Mouse (Mus musculus): ENCODE measurements around the gene Fezf2. TPM values are rescaled to one million over a fixed set of nuclear protein-coding genes. Genes with fewer than 3 reads are reported as not detected.

Fezf2 gene
- polyA plus RNA-seq, 1 experiment from 2014 or later: not detected

DNA sequence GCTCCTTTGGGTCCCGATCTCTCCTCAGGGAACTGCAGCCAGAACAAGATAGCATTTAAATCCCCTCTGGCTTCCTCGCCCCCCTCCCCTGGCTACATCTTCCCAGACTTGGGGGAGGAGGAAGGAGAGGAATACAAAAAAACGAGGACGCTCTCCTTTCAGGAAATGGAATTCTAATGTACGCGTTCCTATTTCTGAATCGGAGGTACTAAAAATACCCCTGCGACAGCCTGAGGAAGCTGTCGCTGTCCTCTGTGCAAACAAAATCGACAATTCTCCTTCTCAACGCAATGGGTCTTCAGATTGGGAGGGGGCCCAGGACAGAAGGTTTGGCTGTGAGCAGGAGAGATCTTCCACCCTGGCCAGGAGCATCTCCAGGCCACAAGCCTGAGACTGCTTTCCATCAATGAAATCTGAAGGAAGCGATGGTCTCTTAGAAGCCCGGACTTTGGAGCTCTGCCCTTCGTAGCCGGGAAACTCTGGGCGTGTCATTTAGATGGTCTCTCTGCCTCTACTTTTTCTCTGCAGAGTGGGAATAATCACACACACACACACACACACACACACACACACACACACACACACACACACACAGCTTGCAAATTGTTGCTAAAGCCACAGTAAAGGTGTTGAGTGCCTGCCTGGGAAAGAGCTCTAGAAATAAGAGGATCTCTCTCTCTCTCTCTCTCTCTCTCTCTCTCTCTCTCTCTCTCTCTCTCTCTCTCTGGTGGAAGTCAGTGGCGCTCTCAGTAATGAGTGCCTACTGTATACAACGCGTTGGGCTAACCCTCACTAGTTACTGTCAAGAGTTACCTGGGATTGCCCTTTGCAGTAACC is 7.5 kb downstream of the Fezf2 start:
- DNase-seq (ENCODE audit: low spot score): no peak
- no peak overlapping the region for H3K27ac ChIP-seq
- WGBS: under 1% methylated on average over 19 of the region's 19 CpGs

DNA sequence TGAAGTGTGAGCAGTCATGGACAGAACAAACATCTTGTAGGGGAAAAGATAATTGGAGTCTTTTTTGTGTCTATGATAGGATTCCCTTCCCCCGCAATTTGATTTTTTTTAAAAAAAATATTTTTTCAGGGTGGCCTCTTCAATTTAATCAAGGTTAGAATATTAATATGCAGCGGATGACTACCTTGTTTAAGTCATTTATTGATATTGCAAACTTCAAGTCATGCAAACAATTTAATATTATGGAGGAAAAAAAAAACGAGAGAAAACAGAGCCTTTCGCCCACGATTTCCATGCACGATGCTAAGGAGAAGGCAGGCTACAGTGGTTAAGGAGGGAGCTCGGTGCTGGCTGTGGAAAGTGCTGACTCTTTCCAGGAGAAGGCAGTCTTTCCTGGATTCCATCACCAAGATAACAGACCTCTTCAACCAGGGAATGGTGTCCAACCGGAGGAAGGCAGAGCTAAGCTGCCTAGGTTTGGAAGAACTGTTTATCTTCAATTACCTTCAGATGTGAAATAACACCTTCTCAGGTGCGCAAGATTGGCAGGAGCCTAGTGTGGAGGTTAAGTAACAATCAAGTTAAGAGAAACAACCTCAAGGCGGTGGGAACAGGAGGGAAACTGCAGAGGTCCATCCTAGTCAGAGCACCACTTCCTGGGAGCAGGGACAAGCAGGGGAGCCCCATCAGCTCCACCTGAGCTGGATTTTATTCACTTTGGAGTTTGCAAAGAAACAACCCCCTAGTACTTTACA is 9.0 kb downstream of the Fezf2 start:
- H3K4me3 ChIP-seq (replicated peaks; ENCODE audit: low read depth, low read length): no peak overlapping the region
- H3K4me1 ChIP-seq (replicated peaks; ENCODE audit: insufficient read depth, low read length): no peaks in the 10 kb centered on the region
- no peak for ATAC-seq (replicated peaks; ENCODE audit: low FRiP score, low read depth)
- H3K9me3 ChIP-seq (replicated peaks; ENCODE audit: low read length): no peaks in the 10 kb centered on the region
- no peak overlapping the region for H3K4me2 ChIP-seq (ENCODE audit: low read length)
- no peaks in the 10 kb centered on the region for H3K36me3 ChIP-seq (ENCODE audit: insufficient read depth, low read length)
- DNase-seq (ENCODE audit: low spot score): no peak
- no peak overlapping the region for H3K9ac ChIP-seq (ENCODE audit: low read depth, low read length)
- WGBS: 4% methylated on average over 10 of the region's 10 CpGs
- no peak overlapping the region for H3K27ac ChIP-seq
- H3K27me3 ChIP-seq (ENCODE audit: insufficient read depth, low read length): peaks cover 80% of the 10 kb centered on the region
- TF ChIP-seq CTCF (IDR thresholded peaks at IDR 0.05; ENCODE audit: low read depth): no peak

More for the DNA sequence above, 7.5 kb downstream of the Fezf2 start:
- Histone ChIP-seq H3K9me3 (replicated peaks; ENCODE audit: low read length) (no peaks in the 10 kb centered on the region), H3K9ac (ENCODE audit: low read depth, low read length) (no peak overlapping the region), H3K27me3 (ENCODE audit: insufficient read depth, low read length) (peaks cover 86% of the 10 kb centered on the region), H3K4me3 (replicated peaks; ENCODE audit: low read depth, low read length) (peak overlapping the region; percentile 13; the same call in 1 of the 2 replicates), H3K4me1 (replicated peaks; ENCODE audit: insufficient read depth, low read length) (no peaks in the 10 kb centered on the region), H3K36me3 (ENCODE audit: insufficient read depth, low read length) (no peaks in the 10 kb centered on the region), H3K4me2 (ENCODE audit: low read length) (0 out of 2 replicates have a peak overlapping the region, but pooled peaks have one; percentile 14)
- TF ChIP-seq CTCF (IDR thresholded peaks at IDR 0.05; ENCODE audit: low read depth): no peak
- ATAC-seq (replicated peaks; ENCODE audit: low FRiP score, low read depth): no peak

DNA sequence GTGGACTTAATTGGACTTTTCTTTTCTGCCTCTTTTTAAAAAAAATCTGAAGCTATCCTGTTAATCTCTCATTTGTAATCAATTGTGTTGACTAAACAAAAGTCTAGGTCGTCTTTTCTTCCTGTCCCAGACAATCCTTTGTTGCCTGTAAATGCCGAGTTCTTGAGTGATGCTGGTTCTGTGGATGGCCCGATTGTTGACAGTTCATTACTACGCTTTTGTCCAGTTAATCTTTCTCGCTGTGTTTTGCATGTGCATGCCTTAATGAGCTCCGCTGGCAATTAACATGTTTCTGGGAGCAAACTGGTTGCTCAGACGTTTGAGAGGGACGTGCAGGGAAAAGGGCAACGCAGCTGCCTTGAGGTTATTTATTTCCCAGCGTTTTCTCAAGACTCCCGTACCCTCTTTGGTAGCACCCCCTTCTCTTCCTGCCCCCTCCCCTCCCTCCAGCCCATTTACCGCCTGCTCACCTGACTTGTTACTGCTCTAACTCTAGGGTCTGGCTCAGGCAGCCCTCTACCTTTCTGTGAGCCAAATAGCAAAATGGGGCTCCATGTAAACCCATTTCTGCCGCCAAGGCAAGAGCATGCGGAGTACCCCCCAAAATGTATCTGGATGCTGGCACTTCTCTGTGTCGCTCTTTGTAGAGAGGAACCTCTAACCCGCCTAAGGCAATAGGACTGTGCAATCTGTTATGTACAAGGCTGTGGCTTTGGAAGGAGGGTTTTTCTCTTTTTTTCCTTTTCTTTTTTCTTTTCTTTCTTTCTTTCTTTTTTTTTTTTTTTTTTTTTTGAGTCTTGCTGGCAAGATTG is 9.8 kb downstream of the Fezf2 start:
- Histone ChIP-seq H3K27ac (no peak overlapping the region), H3K9ac (ENCODE audit: low read depth, low read length) (no peak overlapping the region), H3K27me3 (ENCODE audit: insufficient read depth, low read length) (peaks cover 72% of the 10 kb centered on the region), H3K4me2 (ENCODE audit: low read length) (no peak overlapping the region), H3K9me3 (replicated peaks; ENCODE audit: low read length) (no peaks in the 10 kb centered on the region), H3K4me3 (replicated peaks; ENCODE audit: low read depth, low read length) (no peak overlapping the region), H3K4me1 (replicated peaks; ENCODE audit: insufficient read depth, low read length) (no peaks in the 10 kb centered on the region), H3K36me3 (ENCODE audit: insufficient read depth, low read length) (no peaks in the 10 kb centered on the region)
- DNase-seq (ENCODE audit: low spot score) (no peak), ATAC-seq (replicated peaks; ENCODE audit: low FRiP score, low read depth) (no peak)
- WGBS: 3% methylated on average over 16 of the region's 16 CpGs
- no peak for TF ChIP-seq CTCF (IDR thresholded peaks at IDR 0.05; ENCODE audit: low read depth)

DNA sequence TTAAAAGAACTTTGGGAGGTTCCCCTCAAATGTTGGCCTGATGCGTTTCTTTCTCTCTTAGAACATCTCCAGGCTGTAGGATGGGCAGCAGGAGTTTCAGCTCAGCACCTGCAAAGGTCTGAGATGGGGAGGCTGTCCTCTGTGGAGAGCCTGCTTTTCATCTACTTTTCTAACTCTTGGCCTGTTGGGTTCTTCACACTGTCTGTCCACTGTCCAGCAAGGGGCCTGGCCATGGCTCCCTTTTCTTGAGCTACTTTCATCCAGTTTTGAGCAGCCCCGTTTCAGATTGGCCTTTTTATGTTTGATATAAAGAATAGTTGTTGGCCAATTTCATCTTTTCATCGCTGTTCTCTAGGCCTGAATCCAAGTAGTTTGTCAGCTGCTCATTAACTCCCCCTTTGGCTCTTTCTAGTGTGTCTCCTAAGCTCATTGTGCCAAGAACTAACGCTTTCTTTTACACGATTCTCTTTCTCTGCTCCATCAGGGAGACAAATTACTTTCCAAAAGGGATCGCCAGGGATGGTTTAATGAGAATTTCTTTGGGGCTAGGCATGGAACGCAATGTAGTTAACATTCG is 10.5 kb downstream of the Fezf2 start:
- Histone ChIP-seq H3K9me3 (replicated peaks; ENCODE audit: low read length) (no peaks in the 10 kb centered on the region), H3K36me3 (ENCODE audit: insufficient read depth, low read length) (no peaks in the 10 kb centered on the region), H3K27ac (no peak overlapping the region), H3K4me2 (ENCODE audit: low read length) (no peak overlapping the region), H3K27me3 (ENCODE audit: insufficient read depth, low read length) (peaks cover 65% of the 10 kb centered on the region), H3K9ac (ENCODE audit: low read depth, low read length) (no peak overlapping the region), H3K4me3 (replicated peaks; ENCODE audit: low read depth, low read length) (no peak overlapping the region), H3K4me1 (replicated peaks; ENCODE audit: insufficient read depth, low read length) (no peaks in the 10 kb centered on the region)
- WGBS: 8% methylated on average over 8 of the region's 8 CpGs
- DNase-seq (ENCODE audit: low spot score) (no peak), ATAC-seq (replicated peaks; ENCODE audit: low FRiP score, low read depth) (no peak)
- TF ChIP-seq CTCF (IDR thresholded peaks at IDR 0.05; ENCODE audit: low read depth): no peak

DNA sequence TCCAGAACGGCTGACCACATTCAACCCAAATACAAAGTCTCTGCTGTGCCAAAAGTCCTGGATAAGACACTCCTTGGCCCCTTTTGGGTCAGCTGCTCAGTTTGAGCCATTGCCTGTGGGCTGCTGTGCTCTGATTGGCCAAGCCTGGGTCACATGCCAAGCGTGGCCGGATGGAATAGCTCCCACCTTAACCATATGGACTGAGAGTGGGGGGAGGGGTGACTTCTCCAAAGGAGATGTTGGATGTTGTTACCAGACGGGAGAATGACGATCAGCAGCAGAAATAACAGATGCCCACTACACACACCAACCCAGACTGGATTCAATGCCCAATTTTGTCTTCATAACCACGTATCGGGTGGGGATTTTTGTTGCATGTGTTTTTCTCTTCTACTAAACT is 13.1 kb downstream of the Fezf2 start:
- TF ChIP-seq CTCF (IDR thresholded peaks at IDR 0.05; ENCODE audit: low read depth): no peak

More for the DNA sequence above, 13.1 kb downstream of the Fezf2 start:
- no peak overlapping the region for H3K4me3 ChIP-seq (replicated peaks; ENCODE audit: low read depth, low read length)
- H3K27ac ChIP-seq: no peak overlapping the region
- no peaks in the 10 kb centered on the region for H3K4me1 ChIP-seq (replicated peaks; ENCODE audit: insufficient read depth, low read length)
- H3K4me2 ChIP-seq (ENCODE audit: low read length): no peak overlapping the region
- H3K36me3 ChIP-seq (ENCODE audit: insufficient read depth, low read length): no peaks in the 10 kb centered on the region
- 34% methylated on average over 7 of the region's 7 CpGs for WGBS
- peaks cover 46% of the 10 kb centered on the region for H3K27me3 ChIP-seq (ENCODE audit: insufficient read depth, low read length)
- H3K9me3 ChIP-seq (replicated peaks; ENCODE audit: low read length): no peaks in the 10 kb centered on the region
- DNase-seq (ENCODE audit: low spot score) (no peak), ATAC-seq (replicated peaks; ENCODE audit: low FRiP score, low read depth) (no peak)
- no peak overlapping the region for H3K9ac ChIP-seq (ENCODE audit: low read depth, low read length)
